Mouse (Mus musculus) heart, embryonic 15.5 days (tissue): ENCODE measurements around the gene Erich6b. TPM values are rescaled to one million over a fixed set of nuclear protein-coding genes. Genes with fewer than 3 reads are reported as not detected.

Source experiments
- ATAC-seq: fragments of 200-750 bp; cut with Nextera tagmentation; replicated peaks from 2 replicates; pipeline ENCODE4 v1.8.0; 2017; ENCODE audit warnings: low read depth, moderate TSS enrichment; ENCODE audit not compliant: insufficient number of reproducible peaks, insufficient read depth, low FRiP score
- H3K27ac ChIP-seq: fragments of 300-500 bp; sonication (generic); 2 replicates; pipeline ENCODE4 v1.5.1; 2015; ENCODE audit warnings: mild to moderate bottlenecking, inconsistent platforms
- H3K27me3 ChIP-seq: fragments of 300-500 bp; sonication (generic); 2 replicates; pipeline ENCODE4 v1.6.1; 2015; ENCODE audit warnings: inconsistent platforms
- H3K36me3 ChIP-seq: fragments of 300-500 bp; sonication (generic); 2 replicates; pipeline ENCODE4 v1.6.1; 2015; ENCODE audit warnings: mild to moderate bottlenecking, inconsistent platforms
- H3K4me1 ChIP-seq: fragments of 300-500 bp; sonication (generic); replicated peaks from 2 replicates; pipeline ENCODE4 v1.6.1; 2015; ENCODE audit warnings: inconsistent platforms
- H3K4me2 ChIP-seq: fragments of 300-500 bp; sonication (generic); 2 replicates; pipeline ENCODE4 v1.6.1; 2015; ENCODE audit warnings: inconsistent platforms, mild to moderate bottlenecking, moderate library complexity
- H3K4me3 ChIP-seq: fragments of 300-500 bp; sonication (generic); 2 replicates; pipeline ENCODE4 v1.5.1; 2015; ENCODE audit warnings: mild to moderate bottlenecking, inconsistent platforms
- H3K9ac ChIP-seq: fragments of 300-500 bp; sonication (generic); 2 replicates; pipeline ENCODE4 v1.6.1; 2015; ENCODE audit warnings: mild to moderate bottlenecking, inconsistent platforms
- H3K9me3 ChIP-seq: fragments of 300-500 bp; sonication (generic); replicated peaks from 2 replicates; pipeline ENCODE4 v1.6.1; 2016; ENCODE audit warnings: inconsistent platforms
- WGBS: fragments of 180-500 bp; shearing (Covaris S2); methylation state at CpG from one replicate; pipeline ENCODE4 v1.1.7; 2015; ENCODE audit warnings: mixed read lengths; 5-methylcytosine and 5-hydroxymethylcytosine counted together
- polyA plus RNA-seq: library from polyadenylated mRNA; unstranded; fragments of >200 nt; fragmentation: Nextera tagmentation; extraction: Ambion mirVana; gene quantifications from 2 replicates; pipeline ENCODE4 v1.2.1, GENCODE M21; 2015

Erich6b gene
- not detected in 2 replicates for polyA plus RNA-seq

GRCm38 (mm10) chr14:75642080-75642479 is at the start of gene Erich6b:
Gene Erich6b (plus strand): TSS chr14:75642259.
- Histone ChIP-seq H3K4me3 (no peak within 1 kb of the TSS), H3K27ac (no peak within 1 kb of the TSS), H3K9ac (no peak within 1 kb of the TSS), H3K4me2 (no peak within 1 kb of the TSS), H3K9me3 (no peaks in the 10 kb centered on the region), H3K27me3 (no peaks in the 10 kb centered on the region), H3K36me3 (no peaks in the 10 kb centered on the region), H3K4me1 (no peaks in the 10 kb centered on the region)
- no peak for ATAC-seq
- WGBS = 74% methylated on average over 8 of the region's 8 CpGs

- no peak within 1 kb of the TSS for H3K4me2 ChIP-seq
- no peaks in the 10 kb centered on the region for H3K36me3 ChIP-seq
- no peak within 1 kb of the TSS for H3K9ac ChIP-seq
- H3K4me3 ChIP-seq = no peak within 1 kb of the TSS
- no peaks in the 10 kb centered on the region for H3K9me3 ChIP-seq
- no peak within 1 kb of the TSS for H3K27ac ChIP-seq
- no peaks in the 10 kb centered on the region for H3K4me1 ChIP-seq
- 67% methylated on average over 3 of the region's 3 CpGs for WGBS
- no peak for ATAC-seq
- H3K27me3 ChIP-seq = no peaks in the 10 kb centered on the region
These were observed 49.1 kb upstream of the Erich6b start, which contains the start of gene Spert for GRCm38 (mm10) chr14:75592978-75593377. Gene Spert (minus strand): TSS chr14:75593116.

- H3K27ac ChIP-seq = no peak overlapping the region
- no peaks in the 10 kb centered on the region for H3K36me3 ChIP-seq
- no peaks in the 10 kb centered on the region for H3K9me3 ChIP-seq
- 85% methylated on average over 2 of the region's 2 CpGs for WGBS
- H3K27me3 ChIP-seq = no peaks in the 10 kb centered on the region
- no peak for ATAC-seq
- no peak overlapping the region for H3K4me3 ChIP-seq
- no peak overlapping the region for H3K4me2 ChIP-seq
- H3K9ac ChIP-seq = no peak overlapping the region
- H3K4me1 ChIP-seq = no peaks in the 10 kb centered on the region
These were observed 32.9 kb upstream of the Erich6b start for GRCm38 (mm10) chr14:75609176-75609575.

DNA sequence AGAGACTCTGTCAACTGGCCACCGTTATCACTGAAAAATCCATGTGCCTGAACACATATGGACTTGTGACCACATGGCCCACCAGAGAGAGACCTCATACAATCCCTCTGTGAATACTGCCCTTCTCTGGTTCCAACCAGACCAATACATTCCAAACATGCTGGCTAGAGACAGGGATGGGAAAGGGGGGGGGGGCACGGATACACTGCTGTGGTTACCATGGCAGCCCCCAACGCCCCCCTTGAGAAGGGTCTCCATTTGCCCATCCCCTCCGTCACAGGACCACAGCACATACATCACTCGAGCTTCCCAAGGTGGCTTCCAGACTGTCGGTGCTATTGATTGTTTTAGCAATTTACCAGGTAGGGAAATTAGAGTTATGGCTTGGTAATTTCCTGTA is 25.7 kb upstream of the Erich6b start:
- no peaks in the 10 kb centered on the region for H3K36me3 ChIP-seq
- H3K4me3 ChIP-seq = no peak overlapping the region
- ATAC-seq = no peak
- no peaks in the 10 kb centered on the region for H3K9me3 ChIP-seq
- H3K9ac ChIP-seq = no peak overlapping the region
- no peak overlapping the region for H3K4me2 ChIP-seq
- no peak overlapping the region for H3K27ac ChIP-seq
- no peaks in the 10 kb centered on the region for H3K27me3 ChIP-seq
- WGBS = 82% methylated on average over 6 of the region's 6 CpGs
- H3K4me1 ChIP-seq = no peaks in the 10 kb centered on the region

DNA sequence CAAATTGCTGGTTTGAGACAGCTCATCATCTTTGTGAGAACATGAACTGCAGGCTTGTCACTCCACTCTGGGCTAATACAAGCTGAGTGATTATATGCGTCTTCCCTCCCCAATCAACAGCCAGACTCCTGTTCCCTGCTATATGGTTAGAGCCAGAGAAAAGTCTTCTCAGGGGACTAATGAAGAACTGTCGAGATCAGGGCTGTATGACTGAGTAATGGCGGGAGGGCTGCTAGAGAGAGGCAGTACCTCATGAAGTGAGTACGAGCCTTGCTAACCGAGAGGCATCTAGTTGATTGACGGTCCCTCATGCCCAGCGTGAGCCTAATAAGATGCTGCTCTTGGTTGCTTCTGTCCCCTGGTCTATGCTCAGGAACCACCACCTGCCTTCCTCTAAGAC is 19.1 kb upstream of the Erich6b start:
- H3K9ac ChIP-seq = no peak overlapping the region
- H3K9me3 ChIP-seq = no peaks in the 10 kb centered on the region
- no peak for ATAC-seq
- no peak overlapping the region for H3K4me3 ChIP-seq
- no peaks in the 10 kb centered on the region for H3K27me3 ChIP-seq
- no peak overlapping the region for H3K4me2 ChIP-seq
- H3K27ac ChIP-seq = no peak overlapping the region
- WGBS = 70% methylated on average over 7 of the region's 7 CpGs
- H3K4me1 ChIP-seq = no peaks in the 10 kb centered on the region
- H3K36me3 ChIP-seq = no peaks in the 10 kb centered on the region

GRCm38 (mm10) chr14:75628870-75629269 is 13.2 kb upstream of the Erich6b start:
- Histone ChIP-seq H3K36me3 (no peaks in the 10 kb centered on the region), H3K27me3 (no peaks in the 10 kb centered on the region), H3K4me2 (no peak overlapping the region), H3K4me3 (no peak overlapping the region), H3K9ac (no peak overlapping the region), H3K27ac (no peak overlapping the region), H3K4me1 (no peaks in the 10 kb centered on the region), H3K9me3 (no peaks in the 10 kb centered on the region)
- no peak for ATAC-seq
- 77% methylated on average over 8 of the region's 8 CpGs for whole genome bisulfite sequencing

DNA sequence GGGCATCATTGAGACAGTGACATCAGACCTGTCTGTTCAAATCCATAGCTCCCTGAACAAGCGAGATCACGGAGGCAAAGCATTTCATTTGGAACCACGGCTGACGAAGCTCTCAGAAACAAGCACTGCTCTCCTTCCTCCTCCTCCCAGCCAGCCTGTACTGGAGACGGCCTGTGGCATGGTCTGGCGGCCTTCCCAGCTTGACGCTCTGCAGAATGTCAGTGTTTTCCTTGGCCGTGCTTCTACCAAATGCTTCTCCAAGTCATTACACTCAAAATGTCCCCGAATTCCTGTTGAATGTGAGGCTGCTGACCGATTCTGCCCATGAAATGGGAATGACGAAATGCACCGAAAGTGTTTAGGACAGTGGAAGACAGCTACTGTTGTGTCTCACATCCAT is 6.7 kb upstream of the Erich6b start:
- peaks cover 12% of the 10 kb centered on the region; the same call in 1 of the 2 replicates for H3K4me1 ChIP-seq
- peak; percentile 53; the same call in 1 of the 2 replicates for ATAC-seq
- peak overlapping the region; percentile 37; the same call in 1 of the 2 replicates for H3K27ac ChIP-seq
- H3K36me3 ChIP-seq = no peaks in the 10 kb centered on the region
- H3K4me2 ChIP-seq = no peak overlapping the region
- H3K9ac ChIP-seq = no peak overlapping the region
- WGBS = 45% methylated on average over 12 of the region's 12 CpGs
- H3K9me3 ChIP-seq = no peaks in the 10 kb centered on the region
- no peak overlapping the region for H3K4me3 ChIP-seq
- no peaks in the 10 kb centered on the region for H3K27me3 ChIP-seq

DNA sequence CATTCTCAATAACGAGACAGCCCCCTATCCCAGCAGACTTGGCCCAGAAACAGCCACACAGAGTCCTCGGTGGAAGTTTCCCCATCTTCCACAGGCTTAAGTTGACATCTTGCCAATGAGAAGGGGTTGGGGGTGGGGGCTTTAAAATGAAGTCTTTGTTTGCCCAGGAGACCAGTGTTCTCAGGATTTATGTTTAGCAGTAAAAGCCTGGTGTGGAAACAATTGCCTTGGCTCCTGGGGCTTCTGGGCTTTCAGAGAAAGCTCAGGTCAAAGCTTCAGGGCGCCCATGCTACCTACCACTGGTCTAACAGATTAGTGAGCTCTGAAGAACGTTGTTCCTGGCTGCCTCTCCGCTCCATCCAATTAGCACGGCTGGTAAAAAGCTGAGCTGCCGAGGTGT is 6.0 kb upstream of the Erich6b start:
- 55% methylated on average over 7 of the region's 7 CpGs for WGBS
- H3K4me1 ChIP-seq = peaks cover 12% of the 10 kb centered on the region; the same call in 1 of the 2 replicates
- no peaks in the 10 kb centered on the region for H3K9me3 ChIP-seq
- no peak overlapping the region for H3K27ac ChIP-seq
- no peak overlapping the region for H3K4me3 ChIP-seq
- H3K9ac ChIP-seq = no peak overlapping the region
- ATAC-seq = no peak
- H3K27me3 ChIP-seq = no peaks in the 10 kb centered on the region
- H3K36me3 ChIP-seq = no peaks in the 10 kb centered on the region
- no peak overlapping the region for H3K4me2 ChIP-seq

GRCm38 (mm10) chr14:75637641-75638040 is 4.4 kb upstream of the Erich6b start:
- Histone ChIP-seq H3K27ac (no peak overlapping the region), H3K4me3 (no peak overlapping the region), H3K9ac (no peak overlapping the region), H3K4me1 (peaks cover 12% of the 10 kb centered on the region; the same call in 1 of the 2 replicates), H3K4me2 (no peak overlapping the region), H3K27me3 (no peaks in the 10 kb centered on the region), H3K9me3 (no peaks in the 10 kb centered on the region), H3K36me3 (no peaks in the 10 kb centered on the region)
- 72% methylated on average over 4 of the region's 4 CpGs for WGBS
- ATAC-seq = no peak

DNA sequence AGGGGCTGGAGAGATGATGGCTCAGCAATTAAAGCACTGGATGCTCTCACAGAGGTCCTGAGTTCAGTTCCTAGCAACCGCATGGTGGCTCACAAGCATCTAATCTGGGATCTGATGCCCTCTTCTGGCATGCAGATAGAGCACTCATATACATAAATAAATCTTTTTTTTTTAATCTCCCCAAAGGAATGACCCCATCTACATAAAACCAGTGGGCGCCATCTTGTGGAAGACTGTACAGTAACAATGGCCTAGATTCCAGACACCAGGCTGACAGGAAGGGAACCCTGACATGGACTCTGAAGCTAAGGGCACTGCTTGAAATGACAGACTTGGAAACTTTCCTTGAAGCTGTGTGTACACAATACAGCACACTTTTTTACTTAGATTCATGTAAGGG is 1.2 kb upstream of the Erich6b start:
- H3K9me3 ChIP-seq = no peaks in the 10 kb centered on the region
- no peak for ATAC-seq
- H3K27ac ChIP-seq = no peak overlapping the region
- no peak overlapping the region for H3K4me3 ChIP-seq
- WGBS = 68% methylated on average over 2 of the region's 2 CpGs
- peaks cover 3% of the 10 kb centered on the region; the same call in 1 of the 2 replicates for H3K4me1 ChIP-seq
- no peaks in the 10 kb centered on the region for H3K27me3 ChIP-seq
- H3K36me3 ChIP-seq = no peaks in the 10 kb centered on the region
- H3K9ac ChIP-seq = no peak overlapping the region
- H3K4me2 ChIP-seq = no peak overlapping the region

DNA sequence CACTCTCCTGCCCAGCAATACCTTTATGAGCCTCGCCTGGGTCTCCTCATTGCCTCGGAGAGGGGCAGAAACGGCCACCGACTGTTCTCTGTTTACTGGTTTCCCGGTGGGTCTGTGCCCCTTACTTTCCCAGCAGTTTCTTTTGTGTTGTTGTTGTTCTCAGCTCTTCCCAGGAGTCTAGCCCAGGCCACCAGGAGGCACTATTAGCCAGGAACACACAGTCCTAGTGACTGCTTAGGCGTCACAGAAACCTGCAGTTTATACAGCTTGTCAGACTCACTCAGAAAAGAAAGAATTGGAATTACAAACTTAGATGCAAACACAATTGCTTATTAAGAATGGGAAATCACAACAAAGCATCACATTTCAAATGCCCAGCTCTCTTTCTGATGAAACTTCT is 690 bp upstream of the Erich6b start:
- no peak overlapping the region for H3K27ac ChIP-seq
- H3K4me2 ChIP-seq = no peak overlapping the region
- no peaks in the 10 kb centered on the region for H3K4me1 ChIP-seq
- no peak for ATAC-seq
- no peaks in the 10 kb centered on the region for H3K36me3 ChIP-seq
- H3K4me3 ChIP-seq = no peak overlapping the region
- H3K9ac ChIP-seq = no peak overlapping the region
- 72% methylated on average over 6 of the region's 6 CpGs for WGBS
- H3K9me3 ChIP-seq = no peaks in the 10 kb centered on the region
- H3K27me3 ChIP-seq = no peaks in the 10 kb centered on the region

DNA sequence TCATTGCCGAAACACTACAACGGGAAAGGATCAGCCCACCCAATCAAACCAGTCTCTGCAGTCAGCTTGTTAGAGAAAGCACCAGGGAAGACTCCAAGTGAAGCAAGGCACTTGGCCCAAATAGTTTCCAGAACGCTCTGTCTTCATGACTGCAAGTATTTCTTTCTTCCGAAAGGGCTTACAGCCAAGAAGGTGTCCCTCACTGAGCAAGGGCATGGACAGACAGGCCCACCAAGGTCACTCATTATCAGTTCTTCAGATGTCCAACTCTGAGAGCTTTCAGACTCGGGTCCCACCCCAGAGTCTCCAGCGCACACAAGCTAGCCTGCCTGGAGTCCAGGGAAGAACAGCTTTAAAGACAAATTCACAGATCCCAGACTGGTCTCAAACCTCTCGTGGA is 3.4 kb downstream of the Erich6b start:
- no peak overlapping the region for H3K4me2 ChIP-seq
- no peaks in the 10 kb centered on the region for H3K4me1 ChIP-seq
- no peak overlapping the region for H3K9ac ChIP-seq
- 80% methylated on average over 7 of the region's 7 CpGs for WGBS
- no peak for ATAC-seq
- no peaks in the 10 kb centered on the region for H3K27me3 ChIP-seq
- H3K9me3 ChIP-seq = no peaks in the 10 kb centered on the region
- H3K27ac ChIP-seq = no peak overlapping the region
- H3K36me3 ChIP-seq = no peaks in the 10 kb centered on the region
- H3K4me3 ChIP-seq = no peak overlapping the region
